Mouse (Mus musculus) forebrain, embryonic 16.5 days (tissue): ENCODE results near the gene Lcmt1. TPM values are rescaled to one million over a fixed set of nuclear protein-coding genes. Genes with fewer than 3 reads are reported as not detected.

ENCODE experiments used
- ATAC-seq: fragments of 200-750 bp; cut with Nextera tagmentation; 2 replicates; pipeline ENCODE4 v1.8.0; 2017; ENCODE audit warnings: mild to moderate bottlenecking, moderate library complexity
- H3K27ac ChIP-seq: fragments of 300-500 bp; sonication (generic); 2 replicates; pipeline ENCODE4 v1.5.1; 2014; ENCODE audit warnings: low read length, control low read depth
- H3K27me3 ChIP-seq: fragments of 300-500 bp; sonication (generic); replicated peaks from 2 replicates; pipeline ENCODE4 v1.6.1; 2014; ENCODE audit warnings: low read length; ENCODE audit not compliant: control insufficient read depth, insufficient read depth
- H3K36me3 ChIP-seq: fragments of 300-500 bp; sonication (generic); 2 replicates; pipeline ENCODE4 v1.6.1; 2014; ENCODE audit not compliant: control insufficient read depth, insufficient read depth
- H3K4me1 ChIP-seq: fragments of 300-500 bp; sonication (generic); replicated peaks from 2 replicates; pipeline ENCODE4 v1.6.1; 2014; ENCODE audit warnings: low read length; ENCODE audit not compliant: control insufficient read depth, insufficient read depth
- H3K4me2 ChIP-seq: fragments of 300-500 bp; sonication (generic); 2 replicates; pipeline ENCODE4 v1.6.1; 2014; ENCODE audit warnings: mild to moderate bottlenecking, low read length, control low read depth
- H3K4me3 ChIP-seq: fragments of 300-500 bp; sonication (generic); replicated peaks from 2 replicates; pipeline ENCODE4 v1.5.1; 2014; ENCODE audit warnings: mild to moderate bottlenecking, low read length, control low read depth
- H3K9ac ChIP-seq: fragments of 300-500 bp; sonication (generic); replicated peaks from 2 replicates; pipeline ENCODE4 v1.6.1; 2014; ENCODE audit warnings: low read depth, low read length, control low read depth
- H3K9me3 ChIP-seq: fragments of 300-500 bp; sonication (generic); 2 replicates; pipeline ENCODE4 v1.6.1; 2016; ENCODE audit warnings: low read length; ENCODE audit not compliant: control insufficient read depth
- WGBS: fragments of 180-500 bp; shearing (Covaris S2); extraction: QIAGEN DNeasy Blood & Tissue Kit; methylation state at CpG from one replicate; pipeline ENCODE4 v1.1.7; 2014; 5-methylcytosine and 5-hydroxymethylcytosine counted together
- polyA plus RNA-seq: library from polyadenylated mRNA; unstranded; fragments of >200 nt; fragmentation: Nextera tagmentation; extraction: Ambion mirVana; gene quantifications from 2 replicates; pipeline ENCODE4 v1.2.1, GENCODE M21; 2015

Gene Lcmt1
- polyA plus RNA-seq, 1 experiment from 2014 or later = 105 TPM

- WGBS = 85% methylated on average over 3 of the region's 3 CpGs
- Histone ChIP-seq H3K36me3 (peaks cover 14% of the 10 kb centered on the region), H3K4me1 (no peaks in the 10 kb centered on the region; the same call in 1 of the 2 replicates), H3K9me3 (no peaks in the 10 kb centered on the region), H3K9ac (no peak overlapping the region), H3K27ac (no peak overlapping the region), H3K4me2 (no peak overlapping the region), H3K27me3 (no peaks in the 10 kb centered on the region), H3K4me3 (no peak overlapping the region)
- ATAC-seq = no peak
These were observed 36.0 kb downstream of the Lcmt1 start for GRCm38 (mm10) chr7:123405619-123406018.

- Histone ChIP-seq H3K9me3 (no peaks in the 10 kb centered on the region), H3K27ac (no peak overlapping the region), H3K9ac (no peak overlapping the region), H3K4me2 (no peak overlapping the region), H3K4me1 (no peaks in the 10 kb centered on the region), H3K27me3 (no peaks in the 10 kb centered on the region), H3K4me3 (no peak overlapping the region), H3K36me3 (peaks cover 14% of the 10 kb centered on the region)
- WGBS = 73% methylated on average over 4 of the region's 4 CpGs
- ATAC-seq = no peak
These were observed 37.4 kb downstream of the Lcmt1 start for GRCm38 (mm10) chr7:123406988-123407387.

GRCm38 (mm10) chr7:123410502-123410901, 40.9 kb downstream of the Lcmt1 start:
- no peaks in the 10 kb centered on the region for H3K27me3 ChIP-seq
- ATAC-seq = no peak

GRCm38 (mm10) chr7:123411109-123411508, 41.5 kb downstream of the Lcmt1 start:
- no peak overlapping the region for H3K4me2 ChIP-seq
- no peak overlapping the region for H3K4me3 ChIP-seq
- no peak for ATAC-seq
- H3K27me3 ChIP-seq = no peaks in the 10 kb centered on the region
- 97% methylated on average over 1 of the region's 1 CpGs for WGBS
- no peak overlapping the region for H3K27ac ChIP-seq
- H3K4me1 ChIP-seq = no peaks in the 10 kb centered on the region
- H3K9ac ChIP-seq = no peak overlapping the region
- H3K36me3 ChIP-seq = no peaks in the 10 kb centered on the region
- no peaks in the 10 kb centered on the region for H3K9me3 ChIP-seq

More at GRCm38 (mm10) chr7:123410502-123410901, 40.9 kb downstream of the Lcmt1 start:
- Histone ChIP-seq H3K27ac (no peak overlapping the region), H3K4me2 (no peak overlapping the region), H3K4me1 (no peaks in the 10 kb centered on the region), H3K9me3 (no peaks in the 10 kb centered on the region), H3K36me3 (no peaks in the 10 kb centered on the region), H3K9ac (no peak overlapping the region), H3K4me3 (no peak overlapping the region)
- 91% methylated on average over 7 of the region's 7 CpGs for WGBS

- ATAC-seq = no peak
- no peak overlapping the region for H3K27ac ChIP-seq
These were observed 42.6 kb downstream of the Lcmt1 start for GRCm38 (mm10) chr7:123412143-123412542.

GRCm38 (mm10) chr7:123416803-123417202, 47.2 kb downstream of the Lcmt1 start:
- Histone ChIP-seq H3K27ac (no peak overlapping the region), H3K4me3 (no peak overlapping the region), H3K4me1 (no peaks in the 10 kb centered on the region), H3K9me3 (no peaks in the 10 kb centered on the region), H3K27me3 (no peaks in the 10 kb centered on the region), H3K4me2 (no peak overlapping the region), H3K36me3 (peaks cover 4% of the 10 kb centered on the region), H3K9ac (no peak overlapping the region)
- no peak for ATAC-seq
- WGBS = 86% methylated on average over 4 of the region's 4 CpGs

More at GRCm38 (mm10) chr7:123412143-123412542, 42.6 kb downstream of the Lcmt1 start:
- WGBS = 64% methylated on average over 3 of the region's 3 CpGs
- no peaks in the 10 kb centered on the region for H3K27me3 ChIP-seq
- no peak overlapping the region for H3K4me3 ChIP-seq
- H3K9me3 ChIP-seq = no peaks in the 10 kb centered on the region
- no peak overlapping the region for H3K4me2 ChIP-seq
- H3K4me1 ChIP-seq = no peaks in the 10 kb centered on the region
- no peaks in the 10 kb centered on the region for H3K36me3 ChIP-seq
- H3K9ac ChIP-seq = no peak overlapping the region

- Histone ChIP-seq H3K9ac (no peak overlapping the region), H3K4me1 (no peaks in the 10 kb centered on the region), H3K4me2 (no peak overlapping the region), H3K4me3 (no peak overlapping the region), H3K9me3 (no peaks in the 10 kb centered on the region), H3K27me3 (no peaks in the 10 kb centered on the region), H3K36me3 (peaks cover 12% of the 10 kb centered on the region), H3K27ac (no peak overlapping the region)
- WGBS = 85% methylated on average over 3 of the region's 3 CpGs
- no peak for ATAC-seq
These were observed 48.1 kb downstream of the Lcmt1 start for GRCm38 (mm10) chr7:123417661-123418060.

GRCm38 (mm10) chr7:123419984-123420383, 50.4 kb downstream of the Lcmt1 start:
- ATAC-seq = no peak
- Histone ChIP-seq H3K4me1 (no peaks in the 10 kb centered on the region), H3K4me3 (no peak overlapping the region), H3K27me3 (no peaks in the 10 kb centered on the region), H3K9ac (no peak overlapping the region), H3K4me2 (no peak overlapping the region), H3K36me3 (peaks cover 16% of the 10 kb centered on the region), H3K9me3 (no peaks in the 10 kb centered on the region), H3K27ac (no peak overlapping the region)
- WGBS = 91% methylated on average over 4 of the region's 4 CpGs

- Histone ChIP-seq H3K4me2 (no peak overlapping the region), H3K36me3 (peaks cover 16% of the 10 kb centered on the region), H3K27me3 (no peaks in the 10 kb centered on the region), H3K9me3 (no peaks in the 10 kb centered on the region), H3K27ac (no peak overlapping the region), H3K4me1 (no peaks in the 10 kb centered on the region), H3K9ac (no peak overlapping the region), H3K4me3 (no peak overlapping the region)
- WGBS = 98% methylated on average over 3 of the region's 3 CpGs
- ATAC-seq = no peak
These were observed 52.4 kb downstream of the Lcmt1 start for GRCm38 (mm10) chr7:123421958-123422357.

GRCm38 (mm10) chr7:123424281-123424680, 54.7 kb downstream of the Lcmt1 start:
- Histone ChIP-seq H3K36me3 (peaks cover 16% of the 10 kb centered on the region), H3K4me1 (no peaks in the 10 kb centered on the region), H3K27ac (no peak overlapping the region), H3K9me3 (no peaks in the 10 kb centered on the region), H3K9ac (no peak overlapping the region), H3K27me3 (no peaks in the 10 kb centered on the region), H3K4me3 (no peak overlapping the region), H3K4me2 (no peak overlapping the region)
- no peak for ATAC-seq
- WGBS = 96% methylated on average over 6 of the region's 6 CpGs
